ENCODE assay signal across 12 mouse cellular contexts in genomic region chr14:25498367-25498766, GRCm38 (mm10). TPM values are rescaled to one million over a fixed set of nuclear protein-coding genes. Genes with fewer than 3 reads are reported as not detected.
DNase-seq lines count a peak whose midpoint lies in the region; ATAC-seq lines count a peak whose summit lies in the region.
"Had no signal": no experiment of that assay in that cellular context is flagged by ENCODE, and none has a peak within 500 bp of the region (broad histone marks: within the 10 kb centered on the region; RNA-seq: fewer than 3 reads in every experiment).

No protein-coding gene starts in this region.

- no peak overlapping the region for H3K4me3 ChIP-seq in heart, embryonic 15.5 days
- no peak overlapping the region for H3K4me3 ChIP-seq in embryonic facial prominence, embryonic 14.5 days (ENCODE audit: low read depth, low read length)
- H3K4me3 ChIP-seq in hindbrain, embryonic 11.5 days (ENCODE audit: low read depth, low read length), result no peak overlapping the region
- no peak overlapping the region for H3K4me3 ChIP-seq in midbrain, embryonic 13.5 days (replicated peaks)

- no peak for DNase-seq in heart, postnatal 4 days
- no peak for DNase-seq in embryonic facial prominence, embryonic 14.5 days (ENCODE audit: low spot score)
- DNase-seq in hindbrain, embryonic 11.5 days (ENCODE audit: low spot score), result no peak
- no peak for DNase-seq in lung, postnatal 14 days
- DNase-seq in left cerebral cortex, adult 9 months (ENCODE audit: low spot score in 2 of 2), result no peak
- DNase-seq: layer of hippocampus, adult 9-11 months; lung, embryonic 14.5 days; thymus, postnatal 25 days had no signal

- H3K27ac ChIP-seq in heart, embryonic 15.5 days, result peak overlapping the region; percentile 69
- peak overlapping the region; percentile 44; the same call in 1 of the 2 replicates for H3K27ac ChIP-seq in embryonic facial prominence, embryonic 14.5 days (replicated peaks; ENCODE audit: low read depth, low read length)
- peak overlapping the region; percentile 74 for H3K27ac ChIP-seq in hindbrain, embryonic 11.5 days (ENCODE audit: low read depth, low read length)
- H3K27ac ChIP-seq in midbrain, embryonic 13.5 days, result peak overlapping the region; percentile 85

- ATAC-seq in heart, embryonic 15.5 days (replicated peaks; ENCODE audit: insufficient number of reproducible peaks, insufficient read depth, low FRiP score, low read depth), result no peak
- ATAC-seq in embryonic facial prominence, embryonic 14.5 days (ENCODE audit: low read depth), result no peak
- no peak for ATAC-seq in hindbrain, embryonic 11.5 days (ENCODE audit: low FRiP score)
- peak; percentile 17; the same call in 1 of the 2 replicates for ATAC-seq in midbrain, embryonic 13.5 days
- ATAC-seq in activated CD4-positive, CD25-positive, alpha-beta regulatory T cell, adult 4 months, result no peak
- ATAC-seq: CD4-positive, CD25-positive, alpha-beta regulatory T cell, adult 4 months had no signal

- 45% methylated on average over 7 of the region's 7 CpGs for WGBS in heart, embryonic 15.5 days
- 43% methylated on average over 7 of the region's 7 CpGs for WGBS in embryonic facial prominence, embryonic 14.5 days
- WGBS in hindbrain, embryonic 11.5 days, result 44% methylated on average over 7 of the region's 7 CpGs
- 16% methylated on average over 7 of the region's 7 CpGs for WGBS in midbrain, embryonic 13.5 days

- peaks cover 4% of the 10 kb centered on the region for H3K36me3 ChIP-seq in heart, embryonic 15.5 days
- H3K36me3 ChIP-seq in embryonic facial prominence, embryonic 14.5 days (ENCODE audit: control insufficient read depth, insufficient read depth, low read length), result peaks cover 9% of the 10 kb centered on the region
- peaks cover 2% of the 10 kb centered on the region; the same call in 1 of the 2 replicates for H3K36me3 ChIP-seq in hindbrain, embryonic 11.5 days (ENCODE audit: control insufficient read depth, insufficient read depth, low read length)
- H3K36me3 ChIP-seq in midbrain, embryonic 13.5 days, result peaks cover 9% of the 10 kb centered on the region

- H3K4me1 ChIP-seq in heart, embryonic 15.5 days (replicated peaks), result peaks cover 87% of the 10 kb centered on the region
- peaks cover 43% of the 10 kb centered on the region for H3K4me1 ChIP-seq in embryonic facial prominence, embryonic 14.5 days (ENCODE audit: control insufficient read depth, insufficient read depth, low read length)
- H3K4me1 ChIP-seq in hindbrain, embryonic 11.5 days (replicated peaks; ENCODE audit: control insufficient read depth, insufficient read depth, low read length), result peaks cover 28% of the 10 kb centered on the region
- H3K4me1 ChIP-seq in midbrain, embryonic 13.5 days (replicated peaks), result peaks cover 88% of the 10 kb centered on the region

- H3K27me3 ChIP-seq in heart, embryonic 15.5 days, result no peaks in the 10 kb centered on the region
- H3K27me3 ChIP-seq in embryonic facial prominence, embryonic 14.5 days (replicated peaks; ENCODE audit: control insufficient read depth, insufficient read depth, low read length), result no peaks in the 10 kb centered on the region
- no peaks in the 10 kb centered on the region for H3K27me3 ChIP-seq in hindbrain, embryonic 11.5 days (ENCODE audit: control insufficient read depth, insufficient read depth, low read length)
- H3K27me3 ChIP-seq in midbrain, embryonic 13.5 days, result no peaks in the 10 kb centered on the region

- H3K9me3 ChIP-seq in heart, embryonic 15.5 days (replicated peaks), result no peaks in the 10 kb centered on the region
- no peaks in the 10 kb centered on the region for H3K9me3 ChIP-seq in embryonic facial prominence, embryonic 14.5 days (ENCODE audit: control insufficient read depth, low read length)
- H3K9me3 ChIP-seq in hindbrain, embryonic 11.5 days (ENCODE audit: control insufficient read depth, low read length), result no peaks in the 10 kb centered on the region
- H3K9me3 ChIP-seq in midbrain, embryonic 13.5 days, result no peaks in the 10 kb centered on the region

- no peak overlapping the region for H3K4me2 ChIP-seq in heart, embryonic 15.5 days
- no peak overlapping the region for H3K4me2 ChIP-seq in embryonic facial prominence, embryonic 14.5 days (ENCODE audit: low read depth, low read length)
- no peak overlapping the region for H3K4me2 ChIP-seq in hindbrain, embryonic 11.5 days (replicated peaks; ENCODE audit: low read depth, low read length)
- H3K4me2 ChIP-seq in midbrain, embryonic 13.5 days (replicated peaks), result no peak overlapping the region; the same call in 1 of the 2 replicates
- H3K4me2 ChIP-seq: lung, embryonic 14.5 days had no signal

- no peak overlapping the region for H3K9ac ChIP-seq in heart, embryonic 15.5 days
- no peak overlapping the region for H3K9ac ChIP-seq in embryonic facial prominence, embryonic 14.5 days (ENCODE audit: low read depth, low read length)
- no peak overlapping the region for H3K9ac ChIP-seq in hindbrain, embryonic 11.5 days (ENCODE audit: low read depth, low read length)
- H3K9ac ChIP-seq in midbrain, embryonic 13.5 days (replicated peaks), result peak overlapping the region; percentile 43; the same call in 1 of the 2 replicates
- H3K9ac ChIP-seq: lung, embryonic 14.5 days had no signal

RNA-seq across cellular contexts. Expression of gene Zmiz1, which starts 39.4 kb away (rescaled TPM):
- 22.1 and 26.2 TPM in 2 replicates for polyA plus RNA-seq in heart, embryonic 15.5 days (2015; fragmentation: Nextera tagmentation; extraction: Ambion mirVana)
- total RNA-seq in heart, postnatal 4 days (2021), result 10 to 100 TPM; 67.0 to 78.5 TPM
- 31.3 and 36.6 TPM in 2 replicates for polyA plus RNA-seq in embryonic facial prominence, embryonic 14.5 days (2014; fragmentation: Nextera tagmentation; extraction: Ambion mirVana)
- polyA plus RNA-seq in hindbrain, embryonic 11.5 days (2014; fragmentation: Nextera tagmentation; extraction: Ambion mirVana), result 47.5 and 57.0 TPM in 2 replicates
- polyA plus RNA-seq in midbrain, embryonic 13.5 days (2015; fragmentation: Nextera tagmentation; extraction: Ambion mirVana), result 68.8 and 80.3 TPM in 2 replicates
- 10 to 100 TPM; 23.8 to 27.9 TPM for polyA plus RNA-seq in activated CD4-positive, CD25-positive, alpha-beta regulatory T cell, adult 4 months (2017; shearing (Covaris generic))
